Mouse (Mus musculus) heart, adult 2 months (tissue): ENCODE data around the gene Rpl13a.

Experiments used
- CTCF ChIP-seq: fragments of 200-600 bp; IDR thresholded peaks from 2 replicates; pipeline ENCODE4 v1.8.1; 2022; ENCODE audit warnings: antibody characterized with exemption, mild to moderate bottlenecking, moderate library complexity
- POLR2A ChIP-seq: fragments of 200-500 bp; IDR thresholded peaks from 2 replicates; pipeline ENCODE4 v1.6.1; 2011; ENCODE audit warnings: mild to moderate bottlenecking, low read depth, low read length, control low read depth; ENCODE audit not compliant: insufficient read depth

GRCm38 (mm10) chr7:45167761-45168445 lies 39.3 kb upstream of the Rpl13a start:
- TF ChIP-seq POLR2A (no peak), CTCF (no peak)
